Mouse (Mus musculus) heart, embryonic 16.5 days (tissue): Measurements from ENCODE around the gene Angel2. TPM values are rescaled to one million over a fixed set of nuclear protein-coding genes. Genes with fewer than 3 reads are reported as not detected.

Experiments used
- ATAC-seq: fragments of 200-750 bp; cut with Nextera tagmentation; replicated peaks from 2 replicates; pipeline ENCODE4 v1.8.0; 2017; ENCODE audit warnings: moderate number of reproducible peaks; ENCODE audit not compliant: insufficient read depth, low FRiP score; ENCODE audit errors: extremely low read depth
- H3K27ac ChIP-seq: fragments of 300-500 bp; sonication (generic); 2 replicates; pipeline ENCODE4 v1.5.1; 2014; ENCODE audit warnings: mild to moderate bottlenecking, low read length, control low read depth, moderate library complexity
- H3K27me3 ChIP-seq: fragments of 300-500 bp; sonication (generic); 2 replicates; pipeline ENCODE4 v1.6.1; 2014; ENCODE audit warnings: low read length, mixed read lengths; ENCODE audit not compliant: control insufficient read depth, insufficient read depth
- H3K36me3 ChIP-seq: fragments of 300-500 bp; sonication (generic); 2 replicates; pipeline ENCODE4 v1.6.1; 2014; ENCODE audit not compliant: control insufficient read depth, insufficient read depth
- H3K4me1 ChIP-seq: fragments of 300-500 bp; sonication (generic); 2 replicates; pipeline ENCODE4 v1.6.1; 2014; ENCODE audit warnings: low read length, mixed read lengths; ENCODE audit not compliant: control insufficient read depth, insufficient read depth
- H3K4me2 ChIP-seq: fragments of 300-500 bp; sonication (generic); 2 replicates; pipeline ENCODE4 v1.6.1; 2014; ENCODE audit warnings: low read depth, mild to moderate bottlenecking, control low read depth, low read length
- H3K4me3 ChIP-seq: fragments of 300-500 bp; sonication (generic); 2 replicates; pipeline ENCODE4 v1.5.1; 2014; ENCODE audit warnings: mild to moderate bottlenecking, control low read depth, low read length
- H3K9ac ChIP-seq: fragments of 300-500 bp; sonication (generic); 2 replicates; pipeline ENCODE4 v1.6.1; 2014; ENCODE audit warnings: low read length, control low read depth
- H3K9me3 ChIP-seq: fragments of 300-500 bp; sonication (generic); replicated peaks from 2 replicates; pipeline ENCODE4 v1.6.1; 2016; ENCODE audit warnings: low read length; ENCODE audit not compliant: control insufficient read depth
- WGBS: fragments of 180-500 bp; shearing (Covaris S2); extraction: QIAGEN DNeasy Blood & Tissue Kit; methylation state at CpG from one replicate; pipeline ENCODE4 v1.1.7; 2014; 5-methylcytosine and 5-hydroxymethylcytosine counted together
- polyA plus RNA-seq: library from polyadenylated mRNA; unstranded; fragments of >200 nt; fragmentation: Nextera tagmentation; extraction: Ambion mirVana; gene quantifications from 2 replicates; pipeline ENCODE4 v1.2.1, GENCODE M21; 2015

The Angel2 gene
- polyA plus RNA-seq, 1 experiment from 2014 or later = 29.5 TPM

- peaks cover 19% of the 10 kb centered on the region for H3K4me1 ChIP-seq
- ATAC-seq = no peak
- no peak overlapping the region for H3K27ac ChIP-seq
- H3K27me3 ChIP-seq = no peaks in the 10 kb centered on the region
- no peak overlapping the region for H3K4me3 ChIP-seq
- H3K4me2 ChIP-seq = no peak overlapping the region
- H3K36me3 ChIP-seq = 0 out of 2 replicates have a peak, but pooled peaks cover 2% of the 10 kb centered on the region
- no peaks in the 10 kb centered on the region for H3K9me3 ChIP-seq
- H3K9ac ChIP-seq = no peak overlapping the region
- 87% methylated on average over 1 of the region's 1 CpGs for WGBS
Measured at GRCm38 (mm10) chr1:190980470-190980869, 55.6 kb downstream of the Angel2 start.

- Histone ChIP-seq H3K27me3 (no peaks in the 10 kb centered on the region), H3K9me3 (no peaks in the 10 kb centered on the region), H3K4me1 (peaks cover 14% of the 10 kb centered on the region), H3K4me2 (no peak overlapping the region), H3K36me3 (no peaks in the 10 kb centered on the region), H3K27ac (no peak overlapping the region), H3K4me3 (no peak overlapping the region), H3K9ac (no peak overlapping the region)
- WGBS = 81% methylated on average over 4 of the region's 4 CpGs
- no peak for ATAC-seq
Measured at GRCm38 (mm10) chr1:190981412-190981811, 56.5 kb downstream of the Angel2 start.

GRCm38 (mm10) chr1:190989437-190990082, 64.6 kb downstream of the Angel2 start:
- Histone ChIP-seq H3K4me3 (no peak overlapping the region), H3K9ac (no peak overlapping the region), H3K27ac (no peak overlapping the region), H3K36me3 (no peaks in the 10 kb centered on the region), H3K27me3 (no peaks in the 10 kb centered on the region), H3K4me1 (no peaks in the 10 kb centered on the region), H3K4me2 (no peak overlapping the region), H3K9me3 (no peaks in the 10 kb centered on the region)
- ATAC-seq = no peak
- WGBS = 82% methylated on average over 9 of the region's 9 CpGs

- Histone ChIP-seq H3K4me2 (no peak overlapping the region), H3K9ac (no peak overlapping the region), H3K27ac (no peak overlapping the region), H3K4me3 (no peak overlapping the region), H3K36me3 (0 out of 2 replicates have a peak, but pooled peaks cover 3% of the 10 kb centered on the region), H3K9me3 (peaks cover 8% of the 10 kb centered on the region), H3K4me1 (peaks cover 5% of the 10 kb centered on the region), H3K27me3 (no peaks in the 10 kb centered on the region)
- no peak for ATAC-seq
- WGBS = 26% methylated on average over 7 of the region's 7 CpGs
Measured at GRCm38 (mm10) chr1:190995548-190995947, 70.6 kb downstream of the Angel2 start.

- H3K4me3 ChIP-seq = no peak overlapping the region
- H3K9me3 ChIP-seq = peaks cover 8% of the 10 kb centered on the region
- no peak for ATAC-seq
- H3K27ac ChIP-seq = no peak overlapping the region
- H3K4me1 ChIP-seq = peaks cover 5% of the 10 kb centered on the region
- H3K27me3 ChIP-seq = no peaks in the 10 kb centered on the region
- H3K9ac ChIP-seq = no peak overlapping the region
- 74% methylated on average over 6 of the region's 6 CpGs for WGBS
- H3K4me2 ChIP-seq = no peak overlapping the region
- 0 out of 2 replicates have a peak, but pooled peaks cover 3% of the 10 kb centered on the region for H3K36me3 ChIP-seq
Measured at GRCm38 (mm10) chr1:190996346-190996877, 71.5 kb downstream of the Angel2 start.

Other genes starting within 250 kb of the Angel2 start
- 10.3 TPM in 2 replicates for gene Rps6kc1, start 13.3 kb upstream of the Angel2 start, polyA plus RNA-seq
- 48.3 and 50.6 TPM in 2 replicates for gene Vash2, start 54.2 kb downstream of the Angel2 start, polyA plus RNA-seq
- gene Flvcr1, start 101.0 kb downstream of the Angel2 start, polyA plus RNA-seq = 3.3 TPM in 2 replicates
- gene Spata45, start 111.5 kb downstream of the Angel2 start, polyA plus RNA-seq = not detected in 2 replicates
- gene Tatdn3, start 137.8 kb downstream of the Angel2 start, polyA plus RNA-seq = 17.9 and 20.3 TPM in 2 replicates
- 12.0 and 15.4 TPM in 2 replicates for gene Nsl1, start 137.9 kb downstream of the Angel2 start, polyA plus RNA-seq
- gene Batf3, start 172.7 kb downstream of the Angel2 start, polyA plus RNA-seq = 2.2 and 2.8 TPM in 2 replicates
- not detected in 2 replicates for gene Fam71a, start 239.7 kb downstream of the Angel2 start, polyA plus RNA-seq